Mouse (Mus musculus) heart, embryonic 15.5 days (tissue): ENCODE results near the gene Macrod1. TPM values are rescaled to one million over a fixed set of nuclear protein-coding genes. Genes with fewer than 3 reads are reported as not detected.
A peak's percentile ranks its signal among the peaks of the same experiment; 100 is the strongest.
"Not testable (repeated sequence)": the region's sequence is repeated elsewhere in the genome, so short reads cannot be mapped to it uniquely, and the experiment has no call there.

Source experiments
- ATAC-seq: fragments of 200-750 bp; cut with Nextera tagmentation; replicated peaks from 2 replicates; pipeline ENCODE4 v1.8.0; 2017; ENCODE audit warnings: low read depth, moderate TSS enrichment; ENCODE audit not compliant: insufficient number of reproducible peaks, insufficient read depth, low FRiP score
- H3K27ac ChIP-seq: fragments of 300-500 bp; sonication (generic); 2 replicates; pipeline ENCODE4 v1.5.1; 2015; ENCODE audit warnings: mild to moderate bottlenecking, inconsistent platforms
- H3K27me3 ChIP-seq: fragments of 300-500 bp; sonication (generic); 2 replicates; pipeline ENCODE4 v1.6.1; 2015; ENCODE audit warnings: inconsistent platforms
- H3K36me3 ChIP-seq: fragments of 300-500 bp; sonication (generic); 2 replicates; pipeline ENCODE4 v1.6.1; 2015; ENCODE audit warnings: mild to moderate bottlenecking, inconsistent platforms
- H3K4me1 ChIP-seq: fragments of 300-500 bp; sonication (generic); replicated peaks from 2 replicates; pipeline ENCODE4 v1.6.1; 2015; ENCODE audit warnings: inconsistent platforms
- H3K4me2 ChIP-seq: fragments of 300-500 bp; sonication (generic); 2 replicates; pipeline ENCODE4 v1.6.1; 2015; ENCODE audit warnings: inconsistent platforms, mild to moderate bottlenecking, moderate library complexity
- H3K4me3 ChIP-seq: fragments of 300-500 bp; sonication (generic); 2 replicates; pipeline ENCODE4 v1.5.1; 2015; ENCODE audit warnings: mild to moderate bottlenecking, inconsistent platforms
- H3K9ac ChIP-seq: fragments of 300-500 bp; sonication (generic); 2 replicates; pipeline ENCODE4 v1.6.1; 2015; ENCODE audit warnings: mild to moderate bottlenecking, inconsistent platforms
- H3K9me3 ChIP-seq: fragments of 300-500 bp; sonication (generic); replicated peaks from 2 replicates; pipeline ENCODE4 v1.6.1; 2016; ENCODE audit warnings: inconsistent platforms
- whole genome bisulfite sequencing: fragments of 180-500 bp; shearing (Covaris S2); methylation state at CpG from one replicate; pipeline ENCODE4 v1.1.7; 2015; ENCODE audit warnings: mixed read lengths; 5-methylcytosine and 5-hydroxymethylcytosine counted together
- polyA plus RNA-seq: library from polyadenylated mRNA; unstranded; fragments of >200 nt; fragmentation: Nextera tagmentation; extraction: Ambion mirVana; gene quantifications from 2 replicates; pipeline ENCODE4 v1.2.1, GENCODE M21; 2015

Gene Macrod1
- polyA plus RNA-seq, 1 experiment from 2014 or later = 57.6 TPM

- Histone ChIP-seq H3K4me2 (no peak overlapping the region), H3K9me3 (no peaks in the 10 kb centered on the region), H3K27me3 (no peaks in the 10 kb centered on the region), H3K4me3 (no peak overlapping the region), H3K27ac (no peak overlapping the region), H3K9ac (no peak overlapping the region), H3K4me1 (peaks cover 23% of the 10 kb centered on the region), H3K36me3 (peaks cover 56% of the 10 kb centered on the region)
- ATAC-seq = no peak
- 81% methylated on average over 5 of the region's 5 CpGs for WGBS
Observed at GRCm38 (mm10) chr19:7034006-7034405, 22.6 kb upstream of the Macrod1 start.

GRCm38 (mm10) chr19:7039088-7039720 is 17.4 kb upstream of the Macrod1 start:
- Histone ChIP-seq H3K36me3 (peaks cover 10% of the 10 kb centered on the region), H3K4me3 (peak overlapping the region; percentile 90), H3K27me3 (no peaks in the 10 kb centered on the region), H3K4me1 (peaks cover 33% of the 10 kb centered on the region), H3K4me2 (peak overlapping the region; percentile 75), H3K9me3 (no peaks in the 10 kb centered on the region), H3K27ac (peak overlapping the region; percentile 91), H3K9ac (peak overlapping the region; percentile 88)
- ATAC-seq = peak; percentile 4
- 2% methylated on average over 34 of the region's 35 CpGs for WGBS

GRCm38 (mm10) chr19:7039841-7040636 is 16.6 kb upstream of the Macrod1 start, which contains the start of gene Stip1:
Stip1 (minus strand) TSS chr19:7039967.
- peak within 1 kb of the TSS; percentile 96 for H3K27ac ChIP-seq
- no peaks in the 10 kb centered on the region for H3K27me3 ChIP-seq
- under 1% methylated on average over 49 of the region's 49 CpGs for WGBS
- peaks cover 3% of the 10 kb centered on the region; the same call in 1 of the 2 replicates for H3K36me3 ChIP-seq
- peak within 1 kb of the TSS; percentile 90 for H3K4me3 ChIP-seq
- H3K9me3 ChIP-seq = no peaks in the 10 kb centered on the region
- H3K9ac ChIP-seq = peak within 1 kb of the TSS; percentile 88
- H3K4me2 ChIP-seq = peak within 1 kb of the TSS; percentile 87
- peak; percentile 98 for ATAC-seq
- peaks cover 40% of the 10 kb centered on the region for H3K4me1 ChIP-seq

- ATAC-seq = no peak
- H3K9me3 ChIP-seq = no peaks in the 10 kb centered on the region
- no peaks in the 10 kb centered on the region for H3K36me3 ChIP-seq
- peak overlapping the region; percentile 60 for H3K4me3 ChIP-seq
- peak overlapping the region; percentile 76 for H3K9ac ChIP-seq
- H3K4me2 ChIP-seq = peak overlapping the region; percentile 87
- H3K27me3 ChIP-seq = no peaks in the 10 kb centered on the region
- H3K27ac ChIP-seq = peak overlapping the region; percentile 96
- WGBS = 18% methylated on average over 13 of the region's 13 CpGs
- H3K4me1 ChIP-seq = peaks cover 42% of the 10 kb centered on the region
Observed at GRCm38 (mm10) chr19:7040637-7041130, 15.9 kb upstream of the Macrod1 start.

GRCm38 (mm10) chr19:7041171-7041570 is 15.4 kb upstream of the Macrod1 start:
- Histone ChIP-seq H3K4me1 (peaks cover 42% of the 10 kb centered on the region), H3K4me3 (peak overlapping the region; percentile 60; the same call in 1 of the 2 replicates), H3K27ac (0 out of 2 replicates have a peak overlapping the region, but pooled peaks have one; percentile 96), H3K4me2 (peak overlapping the region; percentile 87), H3K27me3 (no peaks in the 10 kb centered on the region), H3K9ac (no peak overlapping the region), H3K9me3 (no peaks in the 10 kb centered on the region), H3K36me3 (no peaks in the 10 kb centered on the region)
- no peak for ATAC-seq
- WGBS = 84% methylated on average over 2 of the region's 2 CpGs

- ATAC-seq = no peak
- H3K9me3 ChIP-seq = no peaks in the 10 kb centered on the region
- no peak overlapping the region for H3K4me2 ChIP-seq
- peaks cover 18% of the 10 kb centered on the region for H3K4me1 ChIP-seq
- WGBS = 47% methylated on average over 4 of the region's 4 CpGs
- peak overlapping the region; percentile 20; the same call in 1 of the 2 replicates for H3K9ac ChIP-seq
- no peak overlapping the region for H3K4me3 ChIP-seq
- peak overlapping the region; percentile 81 for H3K27ac ChIP-seq
- H3K36me3 ChIP-seq = no peaks in the 10 kb centered on the region
- H3K27me3 ChIP-seq = no peaks in the 10 kb centered on the region
Observed at GRCm38 (mm10) chr19:7044279-7044678, 12.3 kb upstream of the Macrod1 start.

- Histone ChIP-seq H3K27me3 (no peaks in the 10 kb centered on the region), H3K4me1 (peaks cover 18% of the 10 kb centered on the region), H3K27ac (peak overlapping the region; percentile 81), H3K4me2 (no peak overlapping the region), H3K9me3 (no peaks in the 10 kb centered on the region), H3K4me3 (no peak overlapping the region), H3K9ac (peak overlapping the region; percentile 20; the same call in 1 of the 2 replicates), H3K36me3 (no peaks in the 10 kb centered on the region)
- no peak for ATAC-seq
- WGBS = 22% methylated on average over 4 of the region's 4 CpGs
Observed at GRCm38 (mm10) chr19:7044706-7045105, 11.9 kb upstream of the Macrod1 start.

- H3K27ac ChIP-seq, H3K36me3 ChIP-seq, H3K4me2 ChIP-seq, ATAC-seq, H3K4me3 ChIP-seq, H3K9ac ChIP-seq, H3K9me3 ChIP-seq, H3K27me3 ChIP-seq: not testable (repeated sequence)
- peaks cover 34% of the 10 kb centered on the region for H3K4me1 ChIP-seq
- 83% methylated on average over 4 of the region's 4 CpGs for WGBS
Observed at GRCm38 (mm10) chr19:7053382-7053781, 3.2 kb upstream of the Macrod1 start.

GRCm38 (mm10) chr19:7054772-7055171 is 1.8 kb upstream of the Macrod1 start:
- Histone ChIP-seq H3K4me2 (no peak overlapping the region; the same call in 1 of the 2 replicates), H3K9ac (no peak overlapping the region), H3K36me3 (no peaks in the 10 kb centered on the region), H3K27me3 (no peaks in the 10 kb centered on the region), H3K9me3 (no peaks in the 10 kb centered on the region), H3K4me3 (no peak overlapping the region), H3K27ac (peak overlapping the region; percentile 51), H3K4me1 (peaks cover 37% of the 10 kb centered on the region)
- 36% methylated on average over 10 of the region's 10 CpGs for WGBS
- ATAC-seq = no peak

GRCm38 (mm10) chr19:7055173-7055572 is 1.4 kb upstream of the Macrod1 start:
- ATAC-seq = no peak
- peaks cover 37% of the 10 kb centered on the region for H3K4me1 ChIP-seq
- H3K4me3 ChIP-seq = no peak overlapping the region
- no peaks in the 10 kb centered on the region for H3K36me3 ChIP-seq
- peak overlapping the region; percentile 3; the same call in 1 of the 2 replicates for H3K4me2 ChIP-seq
- WGBS = 44% methylated on average over 3 of the region's 3 CpGs
- no peaks in the 10 kb centered on the region for H3K9me3 ChIP-seq
- no peaks in the 10 kb centered on the region for H3K27me3 ChIP-seq
- no peak overlapping the region for H3K9ac ChIP-seq
- peak overlapping the region; percentile 51 for H3K27ac ChIP-seq

- Histone ChIP-seq H3K4me2 (peak overlapping the region; percentile 99), H3K27me3 (no peaks in the 10 kb centered on the region), H3K4me3 (peak overlapping the region; percentile 74), H3K4me1 (peaks cover 37% of the 10 kb centered on the region), H3K27ac (peak overlapping the region; percentile 92), H3K36me3 (no peaks in the 10 kb centered on the region), H3K9ac (peak overlapping the region; percentile 76), H3K9me3 (no peaks in the 10 kb centered on the region)
- ATAC-seq = peak; percentile 9
- 2% methylated on average over 16 of the region's 16 CpGs for WGBS
Observed at GRCm38 (mm10) chr19:7057126-7057721, 614 bp downstream of the Macrod1 start.
